Mouse (Mus musculus): Measurements from ENCODE around the gene Duxf3.
"Not testable (repeated sequence)": the region's sequence is repeated elsewhere in the genome, so short reads cannot be mapped to it uniquely, and the experiment has no call there.

Gene Duxf3

GRCm38 (mm10) chr10:58223161-58223560 lies 9.3 kb downstream of the Duxf3 start:
- not testable (repeated sequence) for DNase-seq (ENCODE audit: low read depth, low spot score)

- not testable (repeated sequence) for DNase-seq (ENCODE audit: low read depth, low spot score)
These were observed 10.9 kb downstream of the Duxf3 start for GRCm38 (mm10) chr10:58221571-58221970.

- no peak for DNase-seq (ENCODE audit: low read depth, low spot score)
These were observed 11.7 kb downstream of the Duxf3 start for GRCm38 (mm10) chr10:58220726-58221125.

DNA sequence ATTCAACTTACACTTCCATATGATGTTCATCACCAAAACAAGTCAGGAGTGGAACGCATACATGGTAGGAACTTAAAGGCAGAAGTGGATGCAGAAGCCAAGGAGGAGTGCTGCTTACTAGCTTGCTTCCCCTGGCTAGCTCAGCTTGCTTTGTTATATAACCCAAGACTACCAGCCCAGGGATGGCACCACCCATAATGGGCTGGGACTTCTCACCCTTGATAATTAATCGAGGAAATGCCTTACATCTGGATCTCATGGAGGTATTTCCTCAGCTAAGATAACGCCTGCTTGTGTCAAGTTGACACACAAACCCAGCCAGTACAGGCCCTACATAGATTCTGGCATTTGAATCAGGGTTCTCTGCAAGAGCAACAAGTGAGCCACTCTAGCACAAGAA lies 15.1 kb downstream of the Duxf3 start:
- DNase-seq (ENCODE audit: low read depth, low spot score), result no peak

GRCm38 (mm10) chr10:58215353-58215752 lies 17.1 kb downstream of the Duxf3 start:
- DNase-seq (ENCODE audit: low read depth, low spot score), result no peak

- DNase-seq (ENCODE audit: low read depth, low spot score), result no peak
These were observed 17.5 kb downstream of the Duxf3 start for GRCm38 (mm10) chr10:58214934-58215333.

- DNase-seq (ENCODE audit: low read depth, low spot score), result no peak
These were observed 18.0 kb downstream of the Duxf3 start for GRCm38 (mm10) chr10:58214497-58214896.

GRCm38 (mm10) chr10:58212230-58212629 lies 20.2 kb downstream of the Duxf3 start:
- no peak for DNase-seq (ENCODE audit: low read depth, low spot score)

DNA sequence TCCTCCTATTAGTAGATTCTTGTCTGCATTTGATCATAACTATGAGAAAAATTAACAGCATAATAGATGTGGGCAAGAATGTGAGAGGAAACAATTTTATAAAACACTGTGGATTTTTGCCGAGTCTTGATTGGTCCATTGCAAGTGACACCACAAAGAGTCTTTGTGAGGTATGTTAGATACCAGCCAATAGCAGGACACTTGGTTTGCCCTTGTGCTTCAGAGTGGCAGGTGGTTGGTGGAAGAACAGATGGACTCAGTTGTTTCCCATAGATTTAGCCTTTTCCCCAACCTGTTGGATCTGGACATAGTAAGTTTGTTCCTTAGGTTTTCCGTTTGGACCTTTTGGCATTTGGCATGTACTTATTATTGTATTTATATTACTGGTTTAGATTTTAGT lies 21.3 kb downstream of the Duxf3 start:
- DNase-seq (ENCODE audit: low read depth, low spot score), result no peak

- DNase-seq (ENCODE audit: low read depth, low spot score), result no peak
These were observed 22.0 kb downstream of the Duxf3 start for GRCm38 (mm10) chr10:58210514-58210913.

DNA sequence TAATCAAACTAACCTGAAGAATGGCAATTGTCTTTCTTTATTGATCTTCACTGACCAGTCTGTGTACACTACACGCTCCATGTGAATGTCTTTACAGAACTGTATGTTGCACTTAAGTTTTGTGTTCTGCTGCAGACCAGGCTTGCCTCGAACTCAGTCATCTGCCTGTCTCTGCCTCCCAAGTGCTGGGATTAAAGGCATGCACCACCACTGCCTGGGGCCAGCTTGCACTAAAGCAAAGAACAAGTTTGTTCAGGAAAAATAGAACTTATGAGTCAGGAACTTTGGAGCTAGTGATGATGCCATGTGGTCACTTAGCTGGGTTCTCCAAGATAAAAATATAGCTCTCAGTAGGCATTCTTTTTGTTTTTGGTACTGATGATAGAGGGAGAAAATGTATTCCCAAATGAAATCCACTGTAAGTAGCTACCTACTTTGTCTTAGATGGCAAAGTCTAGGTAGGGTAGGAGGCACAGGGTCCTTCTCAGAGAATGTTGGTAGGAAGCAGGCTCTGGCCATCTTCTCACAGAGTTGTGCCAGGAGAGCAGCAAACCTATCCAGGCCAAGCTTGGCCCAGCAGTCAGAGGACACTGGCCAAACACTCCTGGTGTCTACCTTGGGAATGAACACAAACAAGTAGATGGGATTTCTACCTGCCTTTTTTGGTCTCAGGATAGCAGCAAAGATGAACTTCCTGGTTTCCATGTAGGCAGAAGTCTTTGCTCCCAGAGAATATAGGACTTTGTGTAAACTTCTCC lies 22.6 kb downstream of the Duxf3 start:
- no peak for DNase-seq (ENCODE audit: low read depth, low spot score)

GRCm38 (mm10) chr10:58206639-58207404 lies 25.7 kb downstream of the Duxf3 start:
- DNase-seq (ENCODE audit: low read depth, low spot score), result no peak

GRCm38 (mm10) chr10:58205986-58206385 lies 26.5 kb downstream of the Duxf3 start:
- no peak for DNase-seq (ENCODE audit: low read depth, low spot score)

All from A20 (cell line).